Mouse (Mus musculus) MEL (cell line): Measurements from ENCODE around the gene Fth1.

Experiments used
- ELF1 ChIP-seq: IDR thresholded peaks from 2 replicates; pipeline ENCODE4 v1.6.1; 2014; ENCODE audit warnings: low read depth, mild to moderate bottlenecking, inconsistent platforms, low read length, improper control_type of control experiment, moderate library complexity
- GATA1 ChIP-seq: IDR thresholded peaks from 2 replicates; pipeline ENCODE4 v1.6.1; 2011; ENCODE audit warnings: low read depth, low read length, improper control_type of control experiment
- SMC3 ChIP-seq: IDR thresholded peaks from 2 replicates; pipeline ENCODE4 v1.6.1; 2011; ENCODE audit warnings: low read depth, low read length, improper control_type of control experiment

DNA sequence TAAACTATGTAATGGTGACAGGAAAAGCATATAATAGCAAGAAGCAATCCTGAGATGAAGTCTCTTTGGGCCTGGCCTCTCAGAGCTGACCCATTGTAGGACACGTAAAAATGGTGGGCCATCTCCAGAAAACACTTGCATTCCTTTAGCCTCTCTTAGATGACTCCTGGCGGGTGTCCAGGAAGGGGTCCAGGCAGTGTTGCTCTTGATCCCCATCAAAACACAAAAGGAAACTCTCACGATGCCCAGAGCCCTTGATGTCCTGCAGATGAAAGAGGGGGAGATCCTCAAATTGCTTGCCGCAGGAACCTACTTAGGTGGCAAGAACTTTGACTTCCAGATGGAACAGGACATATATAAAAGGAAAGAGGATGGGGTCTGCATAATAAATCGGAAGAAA is 43.0 kb upstream of the Fth1 start:
- TF ChIP-seq GATA1 (no peak), SMC3 (no peak), ELF1 (no peak)
